Mouse (Mus musculus) natural killer cell, adult 2 months (primary cell): Measurements from ENCODE around the gene Alg9.
A peak's percentile ranks its signal among the peaks of the same experiment; 100 is the strongest.

Experiments
- DNase-seq, 2 experiments: peaks; one replicate each; pipeline ENCODE4 v3.0.0; 2022; ENCODE audit warnings: low spot score in 2 of 2

The Alg9 gene

DNA sequence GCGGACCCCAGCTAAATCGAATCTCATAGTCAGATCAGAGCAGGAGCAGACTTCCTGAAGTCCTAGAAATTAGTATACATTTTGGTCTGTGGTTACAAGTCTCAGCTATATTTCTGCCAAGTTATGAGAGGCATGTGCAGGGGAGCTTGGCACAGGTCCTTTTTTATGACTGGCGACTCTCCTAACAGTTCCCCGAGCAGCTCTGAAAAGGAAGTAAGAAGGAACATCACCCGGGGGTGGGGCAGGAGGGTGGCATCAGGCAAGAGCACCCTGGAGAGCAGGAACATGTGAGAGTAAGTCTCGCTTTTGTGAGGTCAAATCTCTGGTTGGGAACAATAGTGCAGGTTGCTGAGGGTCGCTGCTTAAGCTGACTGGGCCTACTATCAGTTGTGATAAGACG, 75.9 kb downstream of the Alg9 start:
- DNase-seq = no peak

DNA sequence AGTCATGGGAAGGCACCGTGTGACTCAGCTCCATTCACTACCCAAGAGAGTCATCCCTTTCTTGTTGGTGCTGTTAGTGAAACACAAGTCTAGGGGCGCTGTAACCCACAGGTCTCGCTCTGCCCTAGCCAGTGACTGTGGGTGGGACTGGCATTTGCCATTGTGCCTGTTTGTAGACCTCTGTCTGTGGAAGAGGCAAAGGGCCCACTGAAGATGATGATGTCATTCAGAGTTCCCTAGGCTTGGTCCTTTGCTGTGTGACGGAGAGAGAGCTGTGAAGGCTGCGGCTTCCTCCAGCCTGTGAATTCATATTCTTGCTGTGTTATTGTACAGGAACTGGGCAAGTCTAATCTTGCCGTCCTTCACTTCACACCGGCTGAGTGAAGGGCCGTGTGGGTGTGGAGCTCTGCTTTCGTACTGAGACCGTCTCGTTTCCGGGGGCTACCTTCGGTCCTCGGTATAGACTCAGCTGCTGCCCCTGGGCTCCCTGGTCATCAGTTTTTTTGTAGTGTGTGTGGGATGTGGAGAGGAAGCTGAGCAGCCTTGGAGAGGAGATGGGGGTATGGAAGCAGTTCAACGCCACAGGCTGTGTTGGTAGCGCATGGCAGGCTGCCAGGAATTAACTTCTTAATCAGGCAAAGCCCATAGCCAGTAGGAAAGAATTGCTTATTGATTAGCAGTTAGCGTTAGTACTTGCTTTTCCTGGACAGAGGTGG, 78.0 kb downstream of the Alg9 start:
- DNase-seq = peak; percentile 67 to 80

DNA sequence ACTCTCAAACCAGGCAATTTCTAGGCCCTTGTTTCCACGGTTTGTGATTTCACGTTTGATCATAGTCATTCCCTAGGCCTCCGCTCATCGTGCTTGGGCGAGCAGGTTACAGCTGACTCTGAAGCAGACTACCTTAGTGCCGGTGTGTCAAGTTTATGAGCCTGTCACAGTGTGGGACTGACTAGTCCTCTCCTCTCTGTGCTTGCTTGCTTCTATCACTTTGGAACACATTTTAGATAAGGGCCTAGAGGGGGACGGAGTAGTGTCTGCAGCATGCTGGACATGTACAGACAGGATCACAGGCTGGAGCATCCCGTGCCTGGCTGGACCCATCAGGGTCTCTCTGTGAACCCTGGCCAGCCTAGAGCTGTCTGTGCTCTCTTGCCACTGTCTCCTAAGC, 79.6 kb downstream of the Alg9 start:
- DNase-seq = no peak

DNA sequence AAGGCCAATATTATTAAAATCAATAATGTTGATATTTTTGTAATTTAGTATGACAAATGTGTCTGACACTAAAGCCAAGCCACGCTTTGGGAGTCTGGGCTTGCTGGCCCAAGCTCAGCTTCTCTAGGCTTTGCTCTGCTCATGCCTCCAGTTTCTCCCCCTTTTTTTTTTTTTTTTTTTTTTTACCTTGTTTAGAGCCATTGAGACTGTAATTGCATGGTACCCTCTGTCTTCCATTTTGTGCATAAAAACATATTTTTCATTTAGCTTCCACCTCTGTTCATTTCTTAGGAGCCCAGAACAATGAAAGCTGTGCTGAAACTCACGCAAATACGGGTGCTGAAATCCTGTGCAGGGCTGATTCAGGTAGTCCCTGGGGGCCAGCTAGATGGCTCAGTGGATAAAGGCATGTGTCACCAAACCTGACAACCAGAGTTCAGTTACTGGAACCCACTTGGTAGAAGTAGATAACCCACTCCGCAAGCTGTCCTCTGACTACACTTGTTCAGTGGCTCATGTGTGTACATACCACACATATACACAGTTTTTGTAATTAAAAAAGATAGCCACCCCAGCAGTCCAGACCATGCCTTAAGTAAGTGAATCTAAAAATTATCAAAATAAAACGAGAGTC, 80.4 kb downstream of the Alg9 start:
- DNase-seq = no peak

DNA sequence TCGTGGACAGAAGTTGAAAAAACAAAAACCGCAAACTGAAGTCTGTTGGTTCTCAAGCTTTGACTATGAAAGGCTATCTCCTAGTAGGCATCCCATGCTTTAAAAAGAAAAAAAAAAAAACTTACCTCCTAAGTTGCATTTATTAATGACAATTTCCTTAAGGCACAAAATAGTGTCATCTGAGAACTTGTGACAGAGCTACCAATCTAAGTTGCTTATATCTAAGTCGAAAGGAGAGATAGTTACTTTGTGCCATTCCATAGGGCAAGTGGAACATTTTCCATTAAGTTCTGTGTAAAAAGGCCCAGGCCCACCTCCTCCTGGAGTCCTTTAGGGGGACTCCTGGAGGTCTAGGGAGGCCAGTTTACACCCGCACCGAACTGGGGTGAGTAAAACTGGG, 81.0 kb downstream of the Alg9 start:
- DNase-seq = no peak

DNA sequence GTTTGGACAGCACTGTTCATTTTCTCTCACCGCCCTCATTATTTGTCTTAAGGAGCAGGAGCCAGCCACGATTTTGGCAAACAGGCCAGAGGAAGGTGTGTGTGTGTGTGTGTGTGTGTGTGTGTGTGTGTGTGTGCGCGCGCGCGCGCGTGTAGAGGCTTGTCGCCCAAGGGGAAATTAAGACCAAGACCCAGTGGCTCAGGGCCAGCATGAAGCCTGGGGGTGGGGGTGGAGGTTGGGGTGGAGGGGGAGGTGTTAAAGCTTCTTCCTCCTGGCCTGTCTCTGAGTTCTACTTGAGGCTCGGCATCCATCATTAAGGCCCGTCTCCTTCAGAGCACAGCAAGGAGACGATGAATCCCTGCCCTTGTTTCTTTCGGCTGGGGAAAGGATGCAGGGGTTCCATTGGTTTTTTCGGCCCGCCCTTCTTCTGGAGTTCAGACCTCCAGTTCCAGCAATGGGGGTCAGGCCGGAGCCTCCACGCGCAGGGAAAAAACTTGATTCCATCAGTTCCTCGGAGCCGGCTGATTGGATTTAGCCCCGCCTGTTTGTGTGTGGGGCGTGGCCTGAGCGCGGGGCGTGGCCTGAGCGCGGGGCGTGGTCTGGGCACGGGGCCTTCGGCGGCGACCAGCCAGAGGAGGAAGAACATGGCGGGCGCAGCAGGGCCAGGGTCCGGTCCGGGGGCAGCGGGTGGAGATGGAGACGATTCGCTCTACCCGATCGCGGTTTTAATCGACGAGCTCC, 81.7 kb downstream of the Alg9 start:
- DNase-seq = peak; percentile 92

DNA sequence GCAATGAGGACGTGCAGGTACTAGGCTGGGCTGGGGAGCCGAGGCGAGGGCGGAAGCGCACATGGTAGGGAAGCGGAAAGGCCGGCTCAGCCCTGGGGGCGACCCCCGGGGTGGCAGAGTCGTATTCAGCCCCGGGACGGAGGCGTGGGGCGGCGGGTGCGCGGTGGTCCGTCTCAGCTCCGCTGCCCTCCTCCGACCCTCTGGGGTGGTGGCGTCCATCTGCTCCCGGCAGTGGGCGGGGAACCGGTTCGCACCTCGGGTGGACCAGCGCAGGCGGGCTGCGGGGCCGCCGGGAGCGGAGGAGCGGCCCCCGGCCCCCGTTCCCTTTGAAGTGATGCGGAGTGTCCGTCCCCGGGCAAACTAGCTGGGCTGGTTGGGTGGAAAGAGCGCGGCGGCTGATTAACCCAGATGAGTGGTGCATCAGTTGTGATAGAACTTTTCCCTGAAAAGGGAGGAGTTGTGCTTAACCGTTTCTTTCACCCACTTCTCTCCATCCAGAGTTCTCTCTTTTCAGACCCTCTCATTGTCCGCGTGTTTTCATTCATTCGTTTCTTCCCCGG, 82.3 kb downstream of the Alg9 start:
- DNase-seq = no peak

DNA sequence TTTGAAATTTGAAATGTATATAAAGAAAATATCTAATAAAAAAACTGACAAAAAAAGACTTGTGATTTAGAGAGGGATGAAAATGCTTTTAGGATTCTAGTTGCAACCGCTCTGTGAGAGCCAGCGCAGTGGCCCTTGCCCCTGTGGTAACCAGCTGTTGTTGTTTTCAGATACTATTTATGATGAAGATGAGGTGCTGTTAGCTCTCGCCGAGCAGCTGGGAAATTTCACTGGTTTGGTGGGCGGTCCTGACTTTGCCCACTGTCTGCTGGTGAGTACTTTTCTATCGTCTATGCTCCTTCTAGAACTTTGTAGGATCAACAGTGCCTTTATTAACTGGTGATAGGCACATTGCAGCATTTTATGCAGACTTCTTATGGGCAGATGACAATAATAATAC, 83.9 kb downstream of the Alg9 start:
- DNase-seq = no peak

DNA sequence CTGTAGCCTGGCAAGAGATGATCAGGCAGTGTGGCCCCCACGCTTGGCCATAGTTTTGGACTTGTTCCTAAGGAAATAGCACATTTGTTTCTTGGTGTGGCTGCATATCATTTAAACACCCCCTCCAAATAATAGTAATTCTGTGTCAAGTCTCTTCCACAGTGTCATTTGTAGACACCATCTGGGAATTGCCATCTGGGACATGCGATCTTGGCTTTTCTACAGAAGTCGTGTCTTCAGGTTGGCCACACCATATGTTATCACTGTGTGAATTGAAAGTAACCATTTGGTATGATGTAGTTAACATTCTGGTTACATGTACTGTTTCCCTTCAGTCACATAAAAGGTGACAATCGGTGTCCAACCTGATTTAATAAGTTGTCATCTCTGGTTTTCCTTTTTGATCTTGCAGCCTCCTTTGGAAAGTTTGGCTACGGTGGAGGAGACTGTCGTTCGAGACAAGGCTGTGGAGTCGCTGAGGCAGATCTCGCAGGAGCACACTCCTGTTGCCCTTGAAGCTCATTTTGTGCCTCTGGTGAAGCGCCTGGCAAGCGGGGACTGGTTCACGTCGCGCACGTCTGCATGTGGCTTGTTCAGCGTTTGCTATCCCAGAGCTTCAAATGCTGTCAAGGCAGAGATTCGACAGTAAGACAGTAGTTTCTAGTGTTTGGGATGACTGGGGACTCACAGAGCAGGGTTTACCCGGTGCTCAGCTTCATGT, 86.5 kb downstream of the Alg9 start:
- DNase-seq = no peak

DNA sequence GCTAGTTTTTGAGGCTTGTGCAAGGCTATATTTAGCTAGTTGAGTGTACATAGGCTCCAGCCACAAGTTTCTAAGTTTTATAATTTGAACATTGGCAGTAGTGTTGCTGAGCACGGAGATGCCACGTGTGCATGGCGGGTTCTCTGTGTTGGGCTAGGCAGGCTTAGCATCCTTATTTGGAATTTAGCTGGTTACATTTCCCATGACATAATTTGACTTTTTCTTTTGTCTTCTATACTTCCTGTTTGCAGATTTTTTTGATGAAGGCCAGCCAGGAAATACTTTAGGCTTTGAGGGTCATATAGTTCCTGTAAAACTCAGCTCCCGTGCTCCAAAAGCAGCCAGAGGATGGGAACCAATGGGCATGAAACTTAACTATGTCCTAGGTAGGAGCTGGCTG, 89.0 kb downstream of the Alg9 start:
- DNase-seq = no peak

DNA sequence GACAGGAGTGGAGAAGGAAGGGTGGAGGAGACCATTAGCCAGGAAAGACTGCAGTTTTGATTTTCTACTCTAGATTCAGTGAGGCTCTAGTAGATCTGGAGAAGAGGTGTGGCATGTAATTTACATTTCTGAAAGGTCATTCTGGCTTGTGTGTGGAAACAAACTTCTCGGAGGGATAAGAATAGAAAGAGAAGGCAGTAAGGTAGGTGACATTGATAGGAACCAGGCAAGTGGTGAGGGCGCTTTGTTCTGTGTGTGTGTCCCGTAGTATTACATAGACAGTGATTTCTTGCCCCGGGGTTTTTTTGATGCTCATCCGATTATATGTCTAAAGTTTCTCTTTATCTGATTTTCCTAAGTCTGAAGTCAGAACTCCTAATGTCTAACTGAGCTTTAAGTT, 90.1 kb downstream of the Alg9 start:
- DNase-seq = no peak

DNA sequence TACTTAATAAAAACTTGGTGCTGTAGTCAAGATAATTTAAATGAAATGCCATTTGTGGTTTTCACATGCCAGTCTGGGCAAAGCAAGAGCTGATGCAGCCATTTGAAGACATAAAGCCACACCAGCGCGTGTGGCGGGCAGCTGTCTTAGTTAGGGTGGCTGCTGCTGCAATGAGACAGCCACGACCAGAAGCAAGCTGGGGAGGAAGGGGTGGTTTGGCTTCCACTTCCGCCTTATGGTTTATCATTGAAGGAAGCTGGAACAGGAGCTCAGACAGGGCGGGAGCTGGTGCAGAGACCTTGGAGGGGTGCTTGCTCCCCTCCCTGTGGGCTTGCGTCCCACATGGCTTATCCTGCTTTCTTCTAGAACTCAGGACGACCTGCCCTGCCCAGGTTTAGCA, 91.0 kb downstream of the Alg9 start:
- DNase-seq = peak in 1 of 2 experiments; percentile 13

DNA sequence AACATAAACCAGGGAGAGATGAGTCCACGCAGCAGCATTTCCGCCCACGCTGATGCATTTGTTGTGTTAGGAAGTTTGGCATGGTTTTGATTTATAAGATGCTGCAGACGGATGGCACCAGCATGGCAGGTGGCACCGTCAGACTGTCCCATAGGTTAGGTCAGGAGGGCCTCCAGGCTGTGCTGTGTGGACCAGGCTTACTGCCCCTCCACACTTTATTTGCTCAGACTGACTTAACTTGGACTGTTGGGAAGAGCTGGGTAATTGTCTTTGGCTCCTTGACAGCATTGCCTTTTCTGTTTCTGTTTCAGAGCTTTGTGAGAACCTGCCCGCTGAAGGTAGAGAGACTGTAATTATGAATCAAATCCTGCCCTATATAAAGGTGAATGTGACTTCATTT, 92.2 kb downstream of the Alg9 start:
- DNase-seq = no peak

DNA sequence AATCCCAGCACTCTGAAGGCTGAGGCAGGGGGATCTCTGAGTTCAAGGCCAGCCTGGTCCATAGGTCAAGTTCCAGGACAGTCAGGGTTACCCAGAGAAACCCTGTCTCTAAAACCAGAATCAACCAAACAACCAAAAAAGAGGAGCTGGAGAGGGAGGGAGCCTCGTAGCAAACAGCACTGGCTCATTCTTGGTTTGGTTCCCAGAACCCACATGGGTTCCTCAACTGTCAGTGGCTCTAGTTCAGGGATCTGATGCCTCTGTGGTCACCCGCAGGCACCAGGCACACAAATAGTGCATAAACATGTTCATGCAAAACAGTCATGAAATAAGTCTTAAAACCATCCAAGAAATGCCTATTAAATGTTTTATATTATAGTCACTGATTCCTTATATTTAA, 93.4 kb downstream of the Alg9 start:
- DNase-seq = no peak

DNA sequence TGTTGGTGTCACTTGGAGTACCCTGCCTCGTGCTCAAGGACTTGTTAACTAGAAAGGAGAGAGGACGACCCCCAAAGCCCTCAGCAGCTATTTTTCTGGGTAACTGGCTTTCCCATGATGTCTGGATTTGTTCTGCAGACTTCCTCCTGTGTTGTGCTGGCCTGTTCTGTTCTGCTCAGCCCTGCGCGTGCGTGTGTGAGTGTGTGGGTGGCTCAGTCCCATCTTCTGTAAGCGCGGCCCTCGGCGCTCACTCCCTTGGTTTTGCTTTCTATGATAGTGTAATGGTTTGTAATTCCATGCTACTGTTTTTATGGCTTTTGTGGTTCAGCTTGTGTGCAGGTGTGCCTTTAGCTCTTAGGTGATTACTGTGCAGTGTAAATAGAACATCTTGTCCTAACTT, 98.4 kb downstream of the Alg9 start:
- no peak for DNase-seq

DNA sequence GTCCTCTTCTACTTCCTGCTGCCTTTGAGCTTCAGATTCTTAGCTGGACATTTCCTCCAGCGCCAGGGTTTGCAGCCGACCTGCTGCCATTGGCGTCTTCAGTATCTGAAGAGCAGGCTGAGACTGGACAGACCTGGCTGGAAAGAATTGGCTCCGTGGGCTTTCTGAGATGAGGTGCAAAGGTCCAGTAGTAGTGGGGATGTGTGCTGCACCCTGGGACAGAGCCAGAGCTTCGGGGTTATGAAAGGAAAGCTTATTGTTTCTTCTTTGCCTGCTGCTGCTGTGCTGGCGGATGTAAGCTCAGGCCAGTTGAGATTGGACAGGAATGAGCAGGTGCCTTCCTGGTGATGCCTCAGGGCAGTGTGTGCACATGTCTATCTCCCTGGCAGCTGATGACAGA, 99.2 kb downstream of the Alg9 start:
- DNase-seq = no peak

DNA sequence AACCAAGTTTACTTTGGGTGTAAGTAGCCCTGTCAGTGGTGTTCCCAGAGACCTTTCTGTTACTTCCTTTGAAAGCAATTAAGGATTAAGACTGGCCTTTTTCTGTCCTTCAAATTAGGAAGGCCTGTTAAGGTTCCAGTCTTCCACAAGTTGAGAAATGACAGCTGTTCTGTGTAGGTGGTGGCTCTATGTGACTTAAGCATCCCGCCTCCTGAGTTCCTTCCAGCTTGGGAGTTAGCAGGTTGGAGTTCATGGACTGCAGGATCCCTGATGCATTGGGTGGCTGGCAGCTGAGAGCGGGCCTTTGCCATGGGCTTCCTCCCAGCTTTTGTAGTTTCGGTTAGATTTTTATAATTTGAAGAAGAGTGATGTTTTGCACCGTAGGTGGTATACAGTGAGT, 100.7 kb downstream of the Alg9 start:
- DNase-seq = no peak

DNA sequence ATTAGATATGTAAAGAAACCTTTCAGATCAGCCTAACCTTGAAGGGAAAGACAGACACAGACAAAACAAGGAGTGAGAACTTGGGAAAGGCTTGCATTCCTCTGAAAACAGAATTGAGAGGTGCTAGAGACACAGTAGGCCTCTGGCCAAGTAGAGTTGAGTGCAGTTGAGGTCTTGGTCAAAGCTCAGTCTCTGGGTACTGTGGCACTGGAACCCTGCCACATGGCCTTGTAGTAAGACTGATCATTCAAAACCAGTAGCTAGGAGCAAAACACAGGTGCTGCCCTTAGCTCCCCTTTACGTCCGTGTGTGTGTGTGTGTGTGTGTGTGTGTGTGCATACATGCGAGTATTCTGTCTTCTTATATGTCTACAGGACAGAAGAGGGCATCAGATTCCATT, 101.5 kb downstream of the Alg9 start:
- no peak for DNase-seq

DNA sequence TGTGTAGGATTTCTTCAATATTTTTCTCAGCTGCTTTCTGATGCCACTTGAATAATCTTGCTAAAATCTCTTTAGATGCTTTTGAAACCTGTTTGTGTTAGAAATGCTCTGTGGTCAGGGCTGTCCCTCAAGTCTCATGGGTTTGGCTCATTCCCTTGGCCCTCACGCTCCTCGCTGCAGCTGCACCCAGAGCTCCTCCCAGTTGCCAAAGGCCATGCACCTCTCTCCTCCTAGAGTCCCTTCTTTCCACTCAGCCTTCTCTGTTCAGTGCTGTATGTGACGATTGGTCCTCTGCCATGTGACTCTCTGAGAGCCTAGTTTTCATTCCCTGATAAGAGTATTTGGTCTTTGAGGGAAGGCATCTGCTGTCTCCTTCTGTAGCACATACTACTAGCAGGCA, 102.6 kb downstream of the Alg9 start:
- no peak for DNase-seq

DNA sequence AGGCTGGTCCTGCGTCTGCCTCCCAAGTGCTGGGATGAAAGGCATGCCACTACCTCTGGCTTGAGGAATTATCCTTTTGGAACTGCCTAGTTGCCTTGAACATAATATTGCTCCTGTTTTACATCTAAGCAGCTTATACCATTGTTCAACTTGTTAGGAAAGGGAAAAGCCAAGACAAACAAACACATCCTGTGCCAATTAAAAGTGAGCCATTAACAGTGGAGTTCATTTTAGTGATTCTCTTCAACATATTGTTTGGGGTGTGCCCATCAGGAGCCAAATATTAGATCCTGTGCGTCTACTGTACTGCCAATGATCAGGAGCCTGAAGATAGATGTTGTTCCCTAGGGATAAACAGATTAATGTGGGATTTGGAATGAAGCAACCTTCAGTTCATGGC, 107.4 kb downstream of the Alg9 start:
- no peak for DNase-seq

DNA sequence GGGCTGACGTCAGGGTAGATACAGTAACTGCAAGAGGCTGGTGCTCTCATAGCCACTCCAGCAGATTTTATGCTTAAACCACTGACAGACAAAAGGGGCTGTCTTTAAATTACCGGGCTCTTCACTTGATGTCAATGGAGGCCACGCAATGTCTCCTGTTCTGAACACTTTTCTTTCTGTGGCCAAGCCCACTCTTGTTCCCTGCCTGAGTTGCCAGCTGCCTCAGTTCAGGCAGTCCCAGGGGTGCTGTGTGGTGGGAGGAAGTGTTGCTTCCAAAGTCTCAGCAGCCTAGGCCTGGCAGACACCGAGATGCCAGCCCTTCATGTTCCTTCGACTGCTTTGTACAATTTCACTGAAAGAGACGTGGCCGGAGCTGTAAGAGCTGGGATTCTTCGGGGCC, 109.3 kb downstream of the Alg9 start:
- DNase-seq = no peak
